Mouse (Mus musculus): ENCODE results near the gene Ropn1l. TPM values are rescaled to one million over a fixed set of nuclear protein-coding genes. Genes with fewer than 3 reads are reported as not detected.

Ropn1l gene
- under 1 TPM in 1 of 2 experiments, not detected in 1; 0.27 TPM for total RNA-seq (2021)
- long read RNA-seq, experiment 1, partial matches to known transcripts = 0 of 1 reads
- long read RNA-seq, experiment 1, other reads (novel, unspliced or antisense) = 1 of 1 reads
- long read RNA-seq, experiment 2, partial matches to known transcripts = 0 of 1 reads
- long read RNA-seq, experiment 2, other reads (novel, unspliced or antisense) = 1 of 1 reads

DNA sequence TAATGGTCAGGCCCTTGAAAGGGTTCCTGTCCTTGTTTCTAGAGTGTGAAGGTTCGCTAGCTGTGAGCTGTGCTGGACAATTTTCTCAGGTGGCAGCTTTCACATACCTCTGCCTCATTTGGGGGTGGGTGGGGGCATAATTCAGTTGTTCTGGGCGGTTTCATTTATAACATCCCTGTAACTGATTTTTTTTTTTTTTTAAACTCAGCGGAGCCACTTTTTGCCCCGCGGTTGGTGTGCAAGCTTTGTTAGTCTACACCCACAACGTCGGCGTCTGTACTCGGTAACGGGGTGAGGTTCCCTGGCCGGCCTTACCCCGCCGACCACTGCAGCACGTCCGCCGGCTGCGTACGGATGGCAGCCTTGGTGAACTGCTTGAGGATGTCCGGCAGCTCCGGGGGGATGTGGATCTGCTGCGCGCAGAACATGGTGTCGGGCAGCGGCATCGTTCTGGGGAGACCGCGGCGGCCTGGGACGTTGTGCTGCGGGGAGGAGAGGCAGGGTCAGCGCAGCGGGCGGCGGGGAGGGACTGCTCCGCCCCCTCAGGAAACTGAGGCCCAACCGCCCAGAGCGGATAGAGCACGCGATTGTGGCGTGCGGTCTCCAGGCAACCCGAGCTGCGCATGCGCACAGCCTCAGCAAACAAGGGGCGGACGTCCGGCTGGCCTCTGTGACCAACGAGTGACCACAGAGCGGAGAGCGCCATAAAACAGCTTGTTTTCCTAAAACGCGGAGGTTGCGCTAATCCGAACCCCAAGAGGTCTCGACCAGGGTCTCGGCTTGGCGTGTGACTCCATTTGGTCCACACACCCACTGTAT is at the start of gene Ropn1l:
Gene Ropn1l, minus strand, starts transcription at position 640 of the 819 bp plus-strand sequence.
- intact Hi-C loops (cut with DNase I) = loop anchor here (5.0 kb wide), 1 partner anchor 86 kb away; the partner anchor contains the start of gene Ankrd33b
- DNase-seq = peak; percentile 90 to 94

GRCm38 (mm10) chr15:31502996-31503395 is 49.5 kb upstream of the Ropn1l start:
- intact Hi-C loops (cut with DNase I) = no loop called here

DNA sequence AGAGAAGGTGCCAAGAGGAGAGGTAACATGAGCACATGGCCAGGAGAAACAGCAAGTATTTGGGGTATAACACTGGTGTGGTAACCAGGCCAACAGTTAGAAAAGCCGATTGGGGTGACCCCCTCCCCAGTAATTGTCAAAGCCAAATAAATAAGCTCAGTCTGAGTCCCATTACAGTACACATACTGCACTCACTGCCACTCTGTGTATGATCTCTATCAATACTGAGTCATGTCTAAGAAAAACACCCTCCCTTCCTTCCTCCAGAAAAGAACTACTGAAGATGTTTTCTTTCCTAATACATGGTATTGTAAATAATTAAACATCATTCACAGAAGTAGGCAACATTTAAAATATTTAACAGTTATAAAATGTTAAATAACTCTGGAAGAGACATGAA is 48.8 kb upstream of the Ropn1l start:
- DNase-seq = no peak

More at GRCm38 (mm10) chr15:31502996-31503395, 49.5 kb upstream of the Ropn1l start:
- DNase-seq = no peak

GRCm38 (mm10) chr15:31494803-31495202 is 41.3 kb upstream of the Ropn1l start:
- no peak for DNase-seq
- intact Hi-C loops (cut with DNase I) = no loop called here

More for the DNA sequence above, 48.8 kb upstream of the Ropn1l start:
- intact Hi-C loops (cut with DNase I) = no loop called here

DNA sequence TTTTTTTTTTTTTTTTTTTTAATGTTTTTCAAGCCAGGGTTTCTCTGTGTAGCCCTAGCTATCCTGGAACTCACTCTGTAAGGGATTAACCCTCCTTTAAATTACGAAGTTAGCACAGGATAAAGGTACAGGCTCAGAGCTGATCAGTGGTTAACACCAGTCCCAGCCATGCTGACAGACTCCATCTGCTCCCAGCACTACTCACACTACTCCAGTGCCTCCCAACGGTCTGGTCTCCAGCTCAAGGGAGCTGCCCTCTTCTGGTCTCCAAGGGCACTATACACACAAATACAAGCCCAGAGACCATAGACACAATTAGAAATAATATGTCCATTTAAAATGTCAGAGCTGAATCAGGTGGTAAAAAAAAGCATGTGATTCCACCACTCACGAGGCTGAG is 40.8 kb upstream of the Ropn1l start:
- DNase-seq = no peak
- intact Hi-C loops (cut with DNase I) = no loop called here

DNA sequence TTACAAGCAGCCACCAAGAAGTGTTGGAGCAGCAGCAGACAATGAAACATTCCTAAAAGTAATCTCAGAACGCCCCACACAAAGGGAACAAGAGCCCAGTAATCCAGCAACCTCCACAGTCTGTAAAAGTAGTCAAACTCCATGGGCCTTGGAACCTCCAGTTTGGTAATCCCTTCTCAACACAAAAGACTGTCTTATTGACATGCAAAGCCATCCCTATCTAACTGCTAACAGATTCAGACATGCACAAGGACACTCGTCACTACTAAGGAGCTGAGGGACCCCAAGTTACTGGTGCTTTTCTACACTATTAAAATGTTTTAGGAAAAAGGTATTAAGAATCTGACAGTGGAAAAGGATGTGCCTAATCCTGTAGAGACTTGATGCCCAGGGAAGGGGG is 33.9 kb upstream of the Ropn1l start:
- no peak for DNase-seq
- intact Hi-C loops (cut with DNase I) = no loop called here

- DNase-seq = no peak
- intact Hi-C loops (cut with DNase I) = loop anchor here (5.0 kb wide), 1 partner anchor 111 kb away; no protein-coding TSS in a partner anchor
These were observed 23.1 kb upstream of the Ropn1l start for GRCm38 (mm10) chr15:31476678-31477077.

- DNase-seq = no peak
- intact Hi-C loops (cut with DNase I) = no loop called here
These were observed 19.4 kb upstream of the Ropn1l start for GRCm38 (mm10) chr15:31472645-31473574.

DNA sequence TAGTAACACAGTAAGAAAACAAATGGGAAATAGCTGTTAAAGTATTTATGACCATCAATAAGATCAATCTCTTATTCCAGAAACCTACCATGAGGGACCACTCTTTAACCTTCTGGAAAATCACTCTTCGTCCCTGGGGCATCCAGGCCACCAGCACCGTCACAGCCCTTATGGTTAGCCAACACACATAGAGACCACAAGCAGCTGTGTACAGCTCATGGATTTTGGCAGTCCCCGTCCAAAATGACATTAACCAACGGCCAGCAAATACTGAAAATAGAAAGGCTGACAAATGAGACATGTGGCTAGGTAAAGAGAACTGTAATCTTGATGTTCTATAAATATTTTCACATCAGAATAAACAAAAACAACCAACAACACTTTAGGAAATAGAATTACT is 18.0 kb upstream of the Ropn1l start:
- no peak for DNase-seq
- intact Hi-C loops (cut with DNase I) = no loop called here

DNA sequence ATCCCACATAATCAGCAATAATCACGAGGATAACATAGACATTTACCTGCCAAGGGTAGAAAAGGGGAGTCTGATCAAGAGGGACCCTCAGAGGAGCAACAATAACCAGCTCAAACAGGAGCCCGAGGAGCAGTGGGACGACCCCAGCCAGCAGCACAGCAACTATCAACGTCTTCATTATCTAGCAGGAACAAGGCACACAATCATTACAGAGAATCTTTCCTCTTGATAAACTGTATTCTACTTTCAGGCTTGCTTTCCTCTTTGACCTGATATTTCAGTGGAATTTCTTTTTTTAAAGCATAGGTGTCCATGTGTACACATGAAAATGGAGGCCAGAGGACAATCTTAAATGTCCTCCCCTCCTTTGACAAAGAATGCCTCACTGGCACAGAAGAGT is 16.0 kb upstream of the Ropn1l start:
- no peak for DNase-seq
- intact Hi-C loops (cut with DNase I) = no loop called here

GRCm38 (mm10) chr15:31468806-31469205 is 15.3 kb upstream of the Ropn1l start:
- no peak for DNase-seq
- intact Hi-C loops (cut with DNase I) = no loop called here

DNA sequence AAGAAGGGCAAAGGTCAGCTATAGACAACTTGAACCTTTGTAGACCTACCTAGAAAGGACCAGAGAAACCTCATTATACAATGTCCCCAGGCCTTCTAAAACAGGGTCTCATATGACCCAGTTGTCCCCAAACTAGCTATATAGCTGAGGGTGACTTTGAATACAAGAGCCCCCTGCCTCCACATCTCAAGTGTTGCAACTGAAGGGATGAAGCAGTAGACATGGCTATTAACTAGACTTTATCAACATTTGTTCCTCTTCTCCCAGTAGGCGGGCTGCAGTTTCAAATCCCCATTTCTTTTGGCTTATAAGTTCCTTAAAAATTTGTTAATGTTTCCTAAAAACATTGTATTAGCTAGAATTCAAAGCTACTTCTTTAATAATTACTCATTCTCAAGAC is 13.2 kb upstream of the Ropn1l start:
- no peak for DNase-seq

DNA sequence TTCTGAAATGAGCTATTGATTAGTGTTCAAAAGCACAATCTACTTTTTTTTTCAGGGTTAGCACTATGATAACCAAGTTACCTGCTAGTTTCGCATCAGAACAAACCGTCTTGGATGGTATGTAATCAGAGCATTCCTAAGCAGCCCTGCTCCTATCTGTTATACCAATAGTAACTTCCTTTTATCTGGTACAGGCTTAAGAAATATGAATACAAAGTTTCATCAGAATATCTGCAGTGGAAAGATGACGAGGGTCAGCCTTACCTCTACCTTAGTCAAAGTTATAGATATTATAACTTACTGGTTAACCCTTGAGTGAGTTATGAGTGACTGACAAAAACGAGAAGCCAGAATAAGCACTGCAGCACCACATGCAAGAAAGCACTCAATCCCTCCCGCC is 12.8 kb upstream of the Ropn1l start:
- no peak for DNase-seq
- intact Hi-C loops (cut with DNase I) = no loop called here

More for the DNA sequence above, 13.2 kb upstream of the Ropn1l start:
- intact Hi-C loops (cut with DNase I) = no loop called here

DNA sequence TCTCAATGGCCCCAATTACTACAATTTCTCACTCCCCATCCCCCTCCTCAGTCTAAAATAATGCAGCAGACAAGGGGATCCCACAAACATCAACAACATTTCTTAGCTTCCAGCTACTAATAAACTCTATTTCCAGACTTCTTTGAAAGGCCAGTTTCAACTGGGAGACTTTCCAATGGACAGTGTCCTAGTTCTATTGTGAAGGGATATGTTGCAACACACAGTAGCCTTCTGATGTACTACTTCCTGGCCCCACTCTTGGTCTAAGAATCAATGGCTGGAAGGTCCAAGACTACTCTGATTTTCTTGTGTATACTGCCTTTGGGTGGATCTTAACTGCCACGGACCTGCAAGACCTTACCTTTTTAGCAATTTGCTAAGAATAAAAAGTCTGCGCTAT is 12.3 kb upstream of the Ropn1l start:
- intact Hi-C loops (cut with DNase I) = no loop called here
- DNase-seq = no peak

GRCm38 (mm10) chr15:31460571-31460970 is 7.0 kb upstream of the Ropn1l start:
- intact Hi-C loops (cut with DNase I) = no loop called here
- DNase-seq = no peak

GRCm38 (mm10) chr15:31458081-31458480 is 4.5 kb upstream of the Ropn1l start:
- intact Hi-C loops (cut with DNase I) = no loop called here
- no peak for DNase-seq

DNA sequence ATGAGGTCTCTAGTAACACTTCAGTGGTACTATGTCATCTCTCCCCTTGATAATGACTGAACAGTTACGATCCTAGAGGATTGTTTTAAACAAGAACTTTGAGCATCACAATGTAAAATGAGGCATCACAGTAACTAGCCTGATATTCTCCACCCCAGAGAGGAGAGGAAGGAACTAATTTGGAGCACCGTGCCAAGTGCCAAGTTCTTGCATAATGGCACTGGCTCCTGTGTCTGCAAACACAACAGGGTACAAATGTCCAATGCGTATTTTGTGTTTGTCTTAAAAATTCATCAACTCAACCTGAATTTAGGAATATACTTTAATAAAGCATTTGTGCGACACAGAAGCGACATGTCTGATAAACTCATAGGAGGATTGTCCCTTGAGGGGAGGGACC is 2.8 kb upstream of the Ropn1l start:
- intact Hi-C loops (cut with DNase I) = no loop called here
- no peak for DNase-seq

DNA sequence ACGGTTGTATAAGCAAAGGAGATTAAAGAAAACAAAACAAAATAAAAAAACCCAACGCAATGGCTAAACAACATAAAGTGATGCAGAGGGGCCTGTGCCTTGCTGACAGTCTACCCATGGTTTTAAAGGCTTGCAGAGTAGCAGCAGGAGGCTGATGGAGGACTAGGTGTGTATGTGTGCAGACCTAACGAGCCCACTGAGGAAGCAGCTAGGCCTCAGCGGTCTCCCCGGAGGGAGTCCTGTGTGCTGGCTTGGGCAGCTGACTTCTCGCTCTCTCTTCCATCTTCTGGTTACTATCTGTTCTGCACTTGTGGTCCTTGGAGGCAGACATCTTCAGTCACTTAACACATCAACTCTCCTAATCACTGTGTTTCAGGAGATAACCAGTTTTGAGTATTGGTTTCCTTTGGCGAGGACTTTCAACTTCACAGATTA is 1.3 kb upstream of the Ropn1l start:
- intact Hi-C loops (cut with DNase I) = loop anchor here (5.0 kb wide), 1 partner anchor 88 kb away; the partner anchor contains the start of gene Ankrd33b
- no peak for DNase-seq

DNA sequence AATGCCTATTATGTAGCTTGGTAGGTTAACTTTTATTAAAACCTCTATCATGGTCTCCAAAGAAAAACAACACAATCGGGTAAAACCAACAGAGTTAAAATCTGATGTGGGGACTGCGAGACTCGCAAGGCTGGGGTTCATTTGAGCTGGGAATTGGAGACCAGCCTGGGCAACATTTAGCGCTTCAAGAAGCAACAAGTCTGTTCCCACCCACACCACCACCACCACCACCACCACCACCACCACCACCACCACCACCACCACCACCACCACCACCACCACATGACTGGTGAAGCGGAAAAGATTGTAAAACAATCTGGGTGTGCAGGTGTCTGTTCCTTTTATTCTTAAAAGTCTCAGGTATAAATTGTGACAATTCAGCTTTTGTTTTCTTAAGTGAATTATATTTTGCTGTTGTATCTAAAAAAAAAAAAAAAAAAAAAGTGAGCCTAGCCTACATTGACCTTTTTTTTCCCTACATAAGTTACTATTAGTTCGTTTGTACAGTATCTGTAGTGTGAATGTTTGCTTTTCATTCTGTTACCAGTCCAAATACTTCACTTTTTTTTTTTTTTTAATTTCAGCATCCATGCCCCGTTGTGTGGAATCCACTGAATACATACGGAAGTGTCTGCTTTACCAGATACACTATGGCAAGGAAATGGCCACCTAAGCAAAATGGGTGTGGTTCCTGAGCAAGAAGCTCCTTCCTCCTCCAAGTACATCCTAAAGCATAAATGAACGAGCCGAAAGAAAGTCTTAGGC is 741 bp upstream of the Ropn1l start:
- no peak for DNase-seq
- intact Hi-C loops (cut with DNase I) = loop anchor here (5.0 kb wide), 1 partner anchor 87 kb away; the partner anchor contains the start of gene Ankrd33b
